Comparison of ENCODE assay signal across 12 mouse cellular contexts in the genomic region with DNA sequence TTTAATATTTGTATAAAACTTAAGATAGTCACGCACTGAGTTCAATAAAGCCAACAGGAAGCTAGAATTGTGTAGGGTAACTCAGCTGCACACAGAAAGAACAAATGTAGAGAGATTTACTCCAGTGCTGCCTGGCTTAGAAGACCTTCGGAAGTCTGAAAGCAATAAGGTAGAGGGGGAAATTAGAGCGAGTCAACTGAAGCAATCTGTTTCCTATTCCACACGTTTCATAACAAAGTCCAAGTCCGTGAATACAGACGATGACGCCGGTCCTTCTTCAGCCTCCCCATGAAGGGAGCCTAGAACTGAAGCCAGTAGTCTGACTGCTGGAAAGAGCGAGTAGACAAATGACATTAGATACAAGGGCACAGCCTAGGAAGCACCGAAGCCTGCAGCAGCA.
DNase-seq lines count a peak whose midpoint lies in the region; ATAC-seq lines count a peak whose summit lies in the region.
"Had no signal": no experiment of that assay in that cellular context is flagged by ENCODE, and none has a peak within 500 bp of the region (broad histone marks: within the 10 kb centered on the region; RNA-seq: fewer than 3 reads in every experiment).

No protein-coding gene starts in this region.

- peak; percentile 29; the same call in 1 of the 2 replicates for ATAC-seq in frontal cortex, adult (ENCODE audit: low TSS enrichment)
- no peak for ATAC-seq in forebrain, embryonic 14.5 days
- ATAC-seq in limb, embryonic 12.5 days (ENCODE audit: insufficient number of reproducible peaks, insufficient read depth, low FRiP score, low TSS enrichment, low read depth): no peak
- ATAC-seq in erythroid progenitor cell, adult 5-6 weeks (replicated peaks; ENCODE audit: low FRiP score, poor library complexity, severe bottlenecking): no peak
- ATAC-seq: liver, embryonic 12.5 days had no signal

- no peak overlapping the region for H3K9ac ChIP-seq in forebrain, embryonic 14.5 days (ENCODE audit: low read length)
- no peak overlapping the region for H3K9ac ChIP-seq in limb, embryonic 12.5 days (replicated peaks)
- H3K9ac ChIP-seq: liver, embryonic 12.5 days had no signal

- H3K36me3 ChIP-seq in forebrain, embryonic 14.5 days (ENCODE audit: control insufficient read depth, insufficient read depth, low read length): no peaks in the 10 kb centered on the region
- H3K36me3 ChIP-seq in limb, embryonic 12.5 days: no peaks in the 10 kb centered on the region
- H3K36me3 ChIP-seq: heart, embryonic 10.5 days; liver, embryonic 12.5 days had no signal

- no peak overlapping the region for H3K4me2 ChIP-seq in forebrain, embryonic 14.5 days (ENCODE audit: low read length)
- 0 out of 2 replicates have a peak overlapping the region, but pooled peaks have one; percentile 54 for H3K4me2 ChIP-seq in limb, embryonic 12.5 days
- H3K4me2 ChIP-seq: liver, embryonic 12.5 days had no signal

- H3K4me3 ChIP-seq in forebrain, embryonic 14.5 days (ENCODE audit: low read depth, low read length): no peak overlapping the region
- H3K4me3 ChIP-seq in limb, embryonic 12.5 days (replicated peaks): no peak overlapping the region
- H3K4me3 ChIP-seq: liver, embryonic 12.5 days had no signal

- H3K9me3 ChIP-seq in forebrain, embryonic 14.5 days (replicated peaks; ENCODE audit: control insufficient read depth, low read length): no peaks in the 10 kb centered on the region
- H3K9me3 ChIP-seq in limb, embryonic 12.5 days: no peaks in the 10 kb centered on the region
- H3K9me3 ChIP-seq: heart, embryonic 10.5 days; liver, embryonic 12.5 days had no signal

- DNase-seq in frontal cortex, adult 2 months (ENCODE audit: extremely low spot score in 1 of 2, low spot score in 1 of 2): no peak
- DNase-seq in embryo, embryonic 9.5 days (ENCODE audit: extremely low spot score): peak; percentile 20
- DNase-seq in forebrain, embryonic 14.5 days (ENCODE audit: low spot score): no peak
- DNase-seq in gastrocnemius, postnatal 4 days (ENCODE audit: low spot score in 2 of 2): no peak
- no peak for DNase-seq in layer of hippocampus, postnatal 25 days (ENCODE audit: extremely low spot score in 1 of 2, low spot score in 1 of 2)
- DNase-seq: lung, postnatal 14 days; thymus, adult 2 months had no signal

- no peaks in the 10 kb centered on the region for H3K27me3 ChIP-seq in forebrain, embryonic 14.5 days (replicated peaks; ENCODE audit: control insufficient read depth, insufficient read depth, low read length)
- peaks cover 9% of the 10 kb centered on the region; the same call in 1 of the 2 replicates for H3K27me3 ChIP-seq in limb, embryonic 12.5 days

- peak overlapping the region; percentile 28 for H3K27ac ChIP-seq in forebrain, embryonic 14.5 days (ENCODE audit: low read depth, low read length)
- H3K27ac ChIP-seq in limb, embryonic 12.5 days: peak overlapping the region; percentile 85
- H3K27ac ChIP-seq: heart, embryonic 10.5 days; liver, embryonic 12.5 days had no signal

- peaks cover 24% of the 10 kb centered on the region for H3K4me1 ChIP-seq in forebrain, embryonic 14.5 days (ENCODE audit: control insufficient read depth, insufficient read depth, low read length)
- H3K4me1 ChIP-seq in limb, embryonic 12.5 days (replicated peaks): peaks cover 64% of the 10 kb centered on the region

- WGBS in forebrain, embryonic 14.5 days: 9% methylated on average over 10 of the region's 10 CpGs
- WGBS in limb, embryonic 12.5 days: 27% methylated on average over 10 of the region's 10 CpGs
